Mouse (Mus musculus): ENCODE measurements at regions not wholly inside any gene's neighbourhood (a gene's known extent, or its start where the extent isn't known, plus 50 kb on each side); places are given as distances from the start of the nearest gene placed in this dataset.

GRCm38 (mm10) chr4:125880028-125880427 lies 144.3 kb upstream of the Csf3r start:
- DNase-seq (ENCODE audit: low read depth in 1 of 2, low spot score in 2 of 2), result no peak

- DNase-seq (ENCODE audit: low read depth in 1 of 2, low spot score in 2 of 2), result no peak
These were observed 141.8 kb upstream of the Csf3r start for GRCm38 (mm10) chr4:125882531-125882930.

GRCm38 (mm10) chr4:125890510-125890909 lies 133.8 kb upstream of the Csf3r start:
- no peak for DNase-seq (ENCODE audit: low read depth in 1 of 2, low spot score in 2 of 2)

- DNase-seq (ENCODE audit: low read depth in 1 of 2, low spot score in 2 of 2), result no peak
These were observed 131.2 kb upstream of the Csf3r start for GRCm38 (mm10) chr4:125893139-125893538.

GRCm38 (mm10) chr4:125897707-125898106 lies 126.6 kb upstream of the Csf3r start:
- DNase-seq (ENCODE audit: low read depth in 1 of 2, low spot score in 2 of 2), result no peak

GRCm38 (mm10) chr4:125898631-125899348 lies 125.6 kb upstream of the Csf3r start:
- no peak for DNase-seq (ENCODE audit: low read depth in 1 of 2, low spot score in 2 of 2)

- DNase-seq (ENCODE audit: low read depth in 1 of 2, low spot score in 2 of 2), result no peak
These were observed 122.6 kb upstream of the Csf3r start for GRCm38 (mm10) chr4:125901546-125902276.

GRCm38 (mm10) chr4:125906296-125906695 lies 118.1 kb upstream of the Csf3r start:
- no peak for DNase-seq (ENCODE audit: low read depth in 1 of 2, low spot score in 2 of 2)

- no peak for DNase-seq (ENCODE audit: low read depth in 1 of 2, low spot score in 2 of 2)
These were observed 115.4 kb upstream of the Csf3r start for GRCm38 (mm10) chr4:125908901-125909300.

GRCm38 (mm10) chr4:125911541-125912270 lies 112.6 kb upstream of the Csf3r start:
- DNase-seq (ENCODE audit: low read depth in 1 of 2, low spot score in 2 of 2), result no peak

- no peak for DNase-seq (ENCODE audit: low read depth in 1 of 2, low spot score in 2 of 2)
These were observed 111.8 kb upstream of the Csf3r start for GRCm38 (mm10) chr4:125912444-125913049.

GRCm38 (mm10) chr4:125915166-125915565 lies 109.2 kb upstream of the Csf3r start:
- no peak for DNase-seq (ENCODE audit: low read depth in 1 of 2, low spot score in 2 of 2)

- DNase-seq (ENCODE audit: low read depth in 1 of 2, low spot score in 2 of 2), result no peak
These were observed 107.1 kb upstream of the Csf3r start for GRCm38 (mm10) chr4:125917210-125917609.

- DNase-seq (ENCODE audit: low read depth in 1 of 2, low spot score in 2 of 2), result no peak
These were observed 102.6 kb upstream of the Csf3r start for GRCm38 (mm10) chr4:125921550-125922316.

GRCm38 (mm10) chr4:125922317-125922878 lies 102.0 kb upstream of the Csf3r start:
- DNase-seq (ENCODE audit: low read depth in 1 of 2, low spot score in 2 of 2), result no peak

GRCm38 (mm10) chr4:125923225-125923624 lies 101.1 kb upstream of the Csf3r start:
- DNase-seq (ENCODE audit: low read depth in 1 of 2, low spot score in 2 of 2), result no peak

GRCm38 (mm10) chr4:125928196-125928595 lies 96.2 kb upstream of the Csf3r start:
- DNase-seq (ENCODE audit: low read depth in 1 of 2, low spot score in 2 of 2), result no peak

GRCm38 (mm10) chr4:125929122-125929772 lies 95.1 kb upstream of the Csf3r start:
- DNase-seq (ENCODE audit: low read depth in 1 of 2, low spot score in 2 of 2), result no peak

- DNase-seq (ENCODE audit: low read depth in 1 of 2, low spot score in 2 of 2), result no peak
These were observed 93.6 kb upstream of the Csf3r start for GRCm38 (mm10) chr4:125930764-125931163.

- DNase-seq (ENCODE audit: low read depth in 1 of 2, low spot score in 2 of 2), result no peak
These were observed 93.0 kb upstream of the Csf3r start for GRCm38 (mm10) chr4:125931321-125931720.
